Mouse (Mus musculus) midbrain, embryonic 13.5 days (tissue): ENCODE results near the gene Pigl. TPM values are rescaled to one million over a fixed set of nuclear protein-coding genes. Genes with fewer than 3 reads are reported as not detected.
"Not testable (repeated sequence)": the region's sequence is repeated elsewhere in the genome, so short reads cannot be mapped to it uniquely, and the experiment has no call there.

Source experiments
- ATAC-seq: fragments of 200-750 bp; cut with Nextera tagmentation; 2 replicates; pipeline ENCODE4 v1.8.0; 2017; ENCODE audit warnings: mild to moderate bottlenecking, moderate TSS enrichment, moderate library complexity
- H3K27ac ChIP-seq: fragments of 300-500 bp; sonication (generic); 2 replicates; pipeline ENCODE4 v1.5.1; 2015; ENCODE audit warnings: inconsistent platforms, mild to moderate bottlenecking, moderate library complexity
- H3K27me3 ChIP-seq: fragments of 300-500 bp; sonication (generic); 2 replicates; pipeline ENCODE4 v1.6.1; 2015; ENCODE audit warnings: mild to moderate bottlenecking, inconsistent platforms
- H3K36me3 ChIP-seq: fragments of 300-500 bp; sonication (generic); 2 replicates; pipeline ENCODE4 v1.6.1; 2015; ENCODE audit warnings: mild to moderate bottlenecking, inconsistent platforms
- H3K4me1 ChIP-seq: fragments of 300-500 bp; sonication (generic); replicated peaks from 2 replicates; pipeline ENCODE4 v1.6.1; 2015; ENCODE audit warnings: inconsistent platforms
- H3K4me2 ChIP-seq: fragments of 300-500 bp; sonication (generic); replicated peaks from 2 replicates; pipeline ENCODE4 v1.6.1; 2015; ENCODE audit warnings: moderate library complexity, mild to moderate bottlenecking, inconsistent platforms
- H3K4me3 ChIP-seq: fragments of 300-500 bp; sonication (generic); replicated peaks from 2 replicates; pipeline ENCODE4 v1.5.1; 2015; ENCODE audit warnings: mild to moderate bottlenecking, inconsistent platforms
- H3K9ac ChIP-seq: fragments of 300-500 bp; sonication (generic); replicated peaks from 2 replicates; pipeline ENCODE4 v1.6.1; 2015; ENCODE audit warnings: mild to moderate bottlenecking, inconsistent platforms
- H3K9me3 ChIP-seq: fragments of 300-500 bp; sonication (generic); 2 replicates; pipeline ENCODE4 v1.6.1; 2016; ENCODE audit warnings: mild to moderate bottlenecking, inconsistent platforms
- WGBS: fragments of 180-500 bp; shearing (Covaris S2); methylation state at CpG from one replicate; pipeline ENCODE4 v1.1.7; 2015; 5-methylcytosine and 5-hydroxymethylcytosine counted together
- polyA plus RNA-seq: library from polyadenylated mRNA; unstranded; fragments of >200 nt; fragmentation: Nextera tagmentation; extraction: Ambion mirVana; gene quantifications from 2 replicates; pipeline ENCODE4 v1.2.1, GENCODE M21; 2015

Pigl gene
- polyA plus RNA-seq, 1 experiment from 2014 or later: 9.1 TPM

DNA sequence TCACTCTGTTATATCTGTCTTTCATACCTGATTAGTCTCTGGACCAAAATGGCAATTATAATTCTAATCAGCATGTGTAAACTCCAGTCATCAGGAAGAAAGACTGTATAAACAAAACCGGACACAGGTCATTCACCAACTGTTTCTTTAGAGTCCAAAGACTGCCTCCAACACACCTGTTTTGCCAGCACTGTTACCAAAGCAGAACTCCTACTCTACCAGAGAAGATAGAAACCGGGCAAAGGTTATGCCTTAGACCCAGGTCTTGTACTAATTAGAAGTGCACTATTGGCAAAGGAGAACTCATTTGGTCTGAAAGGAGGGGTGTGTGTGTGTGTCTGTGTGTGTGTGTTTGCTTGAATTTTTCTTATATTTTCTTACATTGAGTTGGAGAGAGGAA, 42.3 kb downstream of the Pigl start:
- Histone ChIP-seq H3K27ac (no peak overlapping the region), H3K4me2 (no peak overlapping the region), H3K27me3 (no peaks in the 10 kb centered on the region), H3K4me1 (no peaks in the 10 kb centered on the region), H3K4me3 (no peak overlapping the region), H3K9ac (no peak overlapping the region), H3K9me3 (no peaks in the 10 kb centered on the region), H3K36me3 (no peaks in the 10 kb centered on the region)
- no peak for ATAC-seq
- WGBS: 90% methylated on average over 2 of the region's 2 CpGs

- Histone ChIP-seq H3K27ac (no peak overlapping the region), H3K27me3 (no peaks in the 10 kb centered on the region), H3K4me3 (no peak overlapping the region), H3K4me1 (0 out of 2 replicates have a peak, but pooled peaks cover 5% of the 10 kb centered on the region), H3K36me3 (no peaks in the 10 kb centered on the region), H3K9me3 (no peaks in the 10 kb centered on the region), H3K4me2 (no peak overlapping the region), H3K9ac (no peak overlapping the region)
- WGBS: 89% methylated on average over 4 of the region's 4 CpGs
- ATAC-seq: no peak
These were observed 49.4 kb downstream of the Pigl start for GRCm38 (mm10) chr11:62507683-62508082.

DNA sequence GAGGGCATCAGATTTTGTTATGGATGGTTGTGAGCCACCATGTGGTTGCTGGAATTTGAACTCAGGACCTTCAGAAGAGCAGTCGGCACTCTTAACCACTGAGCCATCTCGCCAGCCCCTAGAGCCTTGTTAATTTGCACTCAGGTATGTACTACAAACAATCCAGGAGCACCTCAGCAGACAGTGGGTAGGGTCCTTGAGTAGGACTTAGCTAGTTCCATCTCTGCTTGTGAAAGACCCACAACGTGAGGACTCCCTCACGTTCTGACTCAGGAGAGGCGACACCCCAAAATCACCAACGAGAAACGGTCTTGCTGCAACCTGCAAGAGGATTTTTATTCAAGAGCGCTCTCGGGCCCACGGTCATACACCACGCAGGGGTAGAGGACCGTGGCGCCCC, 50.1 kb downstream of the Pigl start:
- not testable (repeated sequence) for H3K4me2 ChIP-seq, H3K36me3 ChIP-seq, H3K27ac ChIP-seq, H3K27me3 ChIP-seq, H3K4me1 ChIP-seq, H3K9me3 ChIP-seq, H3K4me3 ChIP-seq, H3K9ac ChIP-seq, ATAC-seq
- 96% methylated on average over 13 of the region's 13 CpGs for WGBS

DNA sequence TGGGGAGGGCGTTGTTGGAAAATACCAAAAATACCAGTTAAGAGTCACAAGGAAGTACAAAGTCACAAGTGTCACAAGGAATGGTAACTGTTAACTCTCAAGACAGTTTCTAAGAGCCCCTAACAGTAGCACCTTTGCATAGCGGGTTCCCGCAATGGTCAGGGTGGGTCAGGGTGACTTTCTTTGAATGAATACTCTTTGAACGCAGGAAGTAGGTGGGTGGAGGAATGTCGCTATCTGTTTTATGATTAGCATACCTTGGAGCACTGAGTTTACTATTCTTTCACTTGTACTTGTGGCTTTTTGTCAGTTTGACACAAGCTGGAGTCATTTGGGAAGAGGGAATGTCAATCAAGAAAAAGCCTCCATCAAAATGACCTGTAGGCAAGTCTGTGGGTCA, 50.6 kb downstream of the Pigl start:
- not testable (repeated sequence) for H3K9ac ChIP-seq, ATAC-seq, H3K27ac ChIP-seq, H3K27me3 ChIP-seq, H3K4me2 ChIP-seq, H3K4me3 ChIP-seq, H3K4me1 ChIP-seq, H3K36me3 ChIP-seq, H3K9me3 ChIP-seq
- WGBS: 98% methylated on average over 5 of the region's 5 CpGs

DNA sequence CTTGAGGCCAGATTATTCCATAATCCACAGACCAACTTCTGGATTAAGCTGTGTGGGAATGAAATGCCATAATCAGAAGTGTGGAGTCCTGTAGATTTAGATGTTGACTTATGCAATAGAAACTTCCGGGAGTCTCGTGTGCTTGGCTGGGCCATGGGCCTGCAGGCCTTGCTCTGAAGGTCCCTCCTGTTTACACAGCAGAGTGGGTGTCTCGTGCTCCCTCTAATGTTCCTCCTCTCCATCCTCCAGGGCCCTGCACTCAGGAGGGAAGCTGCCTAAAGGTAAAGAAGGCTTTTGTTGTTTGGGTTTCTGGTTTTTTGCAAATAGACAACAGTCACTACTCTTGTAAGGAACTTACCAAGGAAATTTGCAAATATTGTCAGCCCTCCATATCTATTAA, 51.3 kb downstream of the Pigl start:
- no peak overlapping the region for H3K4me3 ChIP-seq
- no peak overlapping the region for H3K4me2 ChIP-seq
- 0 out of 2 replicates have a peak, but pooled peaks cover 5% of the 10 kb centered on the region for H3K4me1 ChIP-seq
- H3K9me3 ChIP-seq: no peaks in the 10 kb centered on the region
- 91% methylated on average over 3 of the region's 3 CpGs for WGBS
- no peak overlapping the region for H3K27ac ChIP-seq
- H3K36me3 ChIP-seq: no peaks in the 10 kb centered on the region
- no peaks in the 10 kb centered on the region for H3K27me3 ChIP-seq
- no peak for ATAC-seq
- H3K9ac ChIP-seq: no peak overlapping the region

DNA sequence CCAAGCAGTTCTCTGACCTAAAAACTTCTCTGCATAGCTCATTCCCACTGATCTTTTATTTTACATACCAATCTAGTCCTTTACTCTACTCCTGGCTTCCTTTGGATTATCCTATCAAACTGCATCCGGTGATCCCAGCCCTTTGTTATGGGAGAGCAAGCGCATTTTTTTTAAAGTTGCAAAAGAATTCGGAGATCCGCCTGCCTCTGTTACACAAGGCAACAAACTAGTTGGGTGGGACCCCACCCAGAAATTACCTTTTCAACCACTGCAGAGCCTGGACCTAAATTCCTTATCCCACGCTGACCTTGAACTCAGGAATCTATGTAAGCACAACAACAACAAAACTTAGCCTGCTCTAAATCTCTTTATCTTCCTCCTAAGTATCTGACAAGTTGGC, 52.7 kb downstream of the Pigl start:
- WGBS: 82% methylated on average over 5 of the region's 5 CpGs
- Histone ChIP-seq H3K36me3 (no peaks in the 10 kb centered on the region), H3K4me1 (0 out of 2 replicates have a peak, but pooled peaks cover 5% of the 10 kb centered on the region)

GRCm38 (mm10) chr11:62511444-62512202, 53.4 kb downstream of the Pigl start:
- Histone ChIP-seq H3K27ac (no peak overlapping the region), H3K4me3 (no peak overlapping the region), H3K4me1 (0 out of 2 replicates have a peak, but pooled peaks cover 5% of the 10 kb centered on the region), H3K36me3 (no peaks in the 10 kb centered on the region), H3K9me3 (no peaks in the 10 kb centered on the region), H3K4me2 (no peak overlapping the region), H3K27me3 (no peaks in the 10 kb centered on the region), H3K9ac (no peak overlapping the region)
- 73% methylated on average over 13 of the region's 13 CpGs for WGBS
- no peak for ATAC-seq

More for the DNA sequence above, 52.7 kb downstream of the Pigl start:
- Histone ChIP-seq H3K4me3 (no peak overlapping the region), H3K27ac (no peak overlapping the region), H3K9me3 (no peaks in the 10 kb centered on the region), H3K4me2 (no peak overlapping the region), H3K27me3 (no peaks in the 10 kb centered on the region), H3K9ac (no peak overlapping the region)
- ATAC-seq: no peak

DNA sequence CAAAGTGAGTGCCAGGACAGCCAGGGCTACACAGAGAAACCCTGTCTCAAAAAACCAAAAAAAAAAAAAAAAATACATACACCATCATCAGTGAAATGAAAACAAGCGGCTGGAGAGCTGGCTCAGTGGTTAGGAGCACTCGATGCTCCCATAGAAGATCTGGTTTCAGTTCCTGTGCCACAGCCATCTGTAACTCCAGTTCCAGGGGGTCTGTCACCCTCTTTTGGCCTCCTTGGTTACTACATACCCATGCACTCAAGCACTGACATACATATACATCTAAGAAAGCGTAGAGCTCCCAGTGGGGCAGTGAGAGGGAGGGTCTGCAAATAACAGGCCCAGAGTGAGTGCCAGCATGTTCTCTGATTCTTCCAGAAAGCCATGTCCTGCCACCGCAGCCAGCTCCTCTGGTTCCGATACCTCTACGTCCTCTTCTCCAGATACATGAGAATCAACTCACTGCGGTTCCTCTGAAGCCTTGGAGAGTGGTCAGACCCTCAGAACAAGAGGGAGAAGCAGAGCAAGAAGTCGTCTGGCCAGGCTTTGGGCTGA, 54.3 kb downstream of the Pigl start:
- no peaks in the 10 kb centered on the region for H3K36me3 ChIP-seq
- no peak overlapping the region for H3K9ac ChIP-seq
- ATAC-seq: no peak
- H3K4me2 ChIP-seq: no peak overlapping the region
- H3K27ac ChIP-seq: no peak overlapping the region
- H3K27me3 ChIP-seq: no peaks in the 10 kb centered on the region
- no peaks in the 10 kb centered on the region for H3K9me3 ChIP-seq
- WGBS: 94% methylated on average over 8 of the region's 8 CpGs
- 0 out of 2 replicates have a peak, but pooled peaks cover 5% of the 10 kb centered on the region for H3K4me1 ChIP-seq
- H3K4me3 ChIP-seq: no peak overlapping the region

GRCm38 (mm10) chr11:62513311-62513710, 55.1 kb downstream of the Pigl start:
- no peak overlapping the region for H3K27ac ChIP-seq
- no peak overlapping the region for H3K4me3 ChIP-seq
- 80% methylated on average over 6 of the region's 6 CpGs for WGBS
- ATAC-seq: no peak
- no peak overlapping the region for H3K9ac ChIP-seq
- H3K9me3 ChIP-seq: no peaks in the 10 kb centered on the region
- H3K36me3 ChIP-seq: no peaks in the 10 kb centered on the region
- no peak overlapping the region for H3K4me2 ChIP-seq
- H3K27me3 ChIP-seq: no peaks in the 10 kb centered on the region
- H3K4me1 ChIP-seq: 0 out of 2 replicates have a peak, but pooled peaks cover 5% of the 10 kb centered on the region

- H3K4me2 ChIP-seq: no peak overlapping the region
- no peak overlapping the region for H3K4me3 ChIP-seq
- 23% methylated on average over 2 of the region's 2 CpGs for WGBS
- peaks cover 9% of the 10 kb centered on the region for H3K36me3 ChIP-seq
- H3K27ac ChIP-seq: 0 out of 2 replicates have a peak overlapping the region, but pooled peaks have one; percentile 17
- H3K9me3 ChIP-seq: no peaks in the 10 kb centered on the region
- H3K4me1 ChIP-seq: 0 out of 2 replicates have a peak, but pooled peaks cover 4% of the 10 kb centered on the region
- no peak overlapping the region for H3K9ac ChIP-seq
- peak; percentile 30; the same call in 1 of the 2 replicates for ATAC-seq
- no peaks in the 10 kb centered on the region for H3K27me3 ChIP-seq
These were observed 60.7 kb downstream of the Pigl start for GRCm38 (mm10) chr11:62518991-62519390.

DNA sequence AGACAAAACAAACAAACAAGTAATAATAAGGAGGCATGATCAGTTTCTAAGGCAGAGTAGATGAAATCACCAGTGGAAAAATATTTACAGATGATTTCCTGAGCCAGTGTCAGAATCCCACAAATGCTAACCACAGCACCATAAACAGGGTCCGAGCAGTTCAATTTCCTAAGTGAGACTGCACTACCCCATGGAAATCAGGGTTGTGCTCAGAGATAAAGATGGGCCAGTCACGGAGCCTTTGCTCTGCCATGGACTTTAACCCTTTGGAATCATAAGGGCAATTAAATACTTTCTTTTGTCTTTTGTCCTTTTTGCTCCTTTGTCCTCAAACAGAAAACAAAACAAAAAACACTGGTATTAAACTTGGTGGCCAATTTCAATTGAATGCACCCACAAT, 64.0 kb downstream of the Pigl start:
- Histone ChIP-seq H3K27me3 (no peaks in the 10 kb centered on the region), H3K36me3 (peaks cover 39% of the 10 kb centered on the region), H3K4me1 (0 out of 2 replicates have a peak, but pooled peaks cover 4% of the 10 kb centered on the region), H3K9me3 (no peaks in the 10 kb centered on the region), H3K4me3 (no peak overlapping the region), H3K9ac (no peak overlapping the region), H3K27ac (no peak overlapping the region), H3K4me2 (no peak overlapping the region)
- WGBS: 74% methylated on average over 2 of the region's 2 CpGs
- no peak for ATAC-seq

GRCm38 (mm10) chr11:62537089-62537488, 78.8 kb downstream of the Pigl start:
- Histone ChIP-seq H3K4me1 (peaks cover 14% of the 10 kb centered on the region), H3K4me3 (peak overlapping the region; percentile 82), H3K4me2 (peak overlapping the region; percentile 80), H3K27ac (no peak overlapping the region), H3K9ac (peak overlapping the region; percentile 37; the same call in 1 of the 2 replicates), H3K36me3 (peaks cover 21% of the 10 kb centered on the region), H3K27me3 (no peaks in the 10 kb centered on the region), H3K9me3 (no peaks in the 10 kb centered on the region)
- no peak for ATAC-seq
- 87% methylated on average over 8 of the region's 8 CpGs for WGBS
